Mouse (Mus musculus) lung, postnatal 0 days (tissue): Measurements from ENCODE around the gene Sptbn4. TPM values are rescaled to one million over a fixed set of nuclear protein-coding genes. Genes with fewer than 3 reads are reported as not detected.

Experiments
- ATAC-seq: fragments of 200-750 bp; cut with Nextera tagmentation; 2 replicates; pipeline ENCODE4 v1.8.0; 2017; ENCODE audit warnings: moderate library complexity
- DNase-seq: peaks from one replicate; pipeline ENCODE4 v3.0.0-alpha.2; 2016; ENCODE audit warnings: low spot score
- H3K27ac ChIP-seq: fragments of 300-500 bp; sonication (generic); 2 replicates; pipeline ENCODE4 v1.5.1; 2014; ENCODE audit warnings: antibody characterized with exemption, mild to moderate bottlenecking, low read length, mixed read lengths
- H3K27me3 ChIP-seq: fragments of 300-500 bp; sonication (generic); replicated peaks from 2 replicates; pipeline ENCODE4 v1.6.1; 2014; ENCODE audit warnings: low read length, mixed read lengths; ENCODE audit not compliant: insufficient read depth
- H3K36me3 ChIP-seq: fragments of 300-500 bp; sonication (generic); 2 replicates; pipeline ENCODE4 v1.6.1; 2014; ENCODE audit warnings: low read length, mixed read lengths; ENCODE audit not compliant: insufficient read depth
- H3K4me1 ChIP-seq: fragments of 300-500 bp; sonication (generic); 2 replicates; pipeline ENCODE4 v1.6.1; 2014; ENCODE audit warnings: antibody characterized with exemption, low read depth, low read length, mixed read lengths; ENCODE audit not compliant: insufficient read depth
- H3K4me2 ChIP-seq: fragments of 300-500 bp; sonication (generic); replicated peaks from 2 replicates; pipeline ENCODE4 v1.6.1; 2014; ENCODE audit warnings: low read depth, mild to moderate bottlenecking, low read length, moderate library complexity, mixed read lengths
- H3K4me3 ChIP-seq: fragments of 300-500 bp; sonication (generic); 2 replicates; pipeline ENCODE4 v1.5.1; 2014; ENCODE audit warnings: low read depth, low read length
- H3K9ac ChIP-seq: fragments of 300-500 bp; sonication (generic); replicated peaks from 2 replicates; pipeline ENCODE4 v1.6.1; 2014; ENCODE audit warnings: low read depth, mild to moderate bottlenecking
- H3K9me3 ChIP-seq: fragments of 300-500 bp; sonication (generic); 2 replicates; pipeline ENCODE4 v1.6.1; 2016; ENCODE audit warnings: low read length, mixed read lengths
- CTCF ChIP-seq: IDR thresholded peaks from 2 replicates; pipeline ENCODE4 v1.5.1; 2016; ENCODE audit warnings: antibody characterized with exemption, mild to moderate bottlenecking
- EP300 ChIP-seq: IDR thresholded peaks from 2 replicates; pipeline ENCODE4 v1.6.1; 2016; ENCODE audit warnings: antibody characterized with exemption, mild to moderate bottlenecking, control low read depth
- WGBS: fragments of 180-500 bp; shearing (Covaris S2); extraction: QIAGEN DNeasy Blood & Tissue Kit; methylation state at CpG from one replicate; pipeline ENCODE4 v1.1.7; 2014; 5-methylcytosine and 5-hydroxymethylcytosine counted together
- polyA plus RNA-seq: library from polyadenylated mRNA; unstranded; fragments of >200 nt; fragmentation: Nextera tagmentation; extraction: Ambion mirVana; gene quantifications from 2 replicates; pipeline ENCODE4 v1.2.1, GENCODE M21; 2015

Sptbn4 gene
- polyA plus RNA-seq, 1 experiment from 2014 or later = 0.20 TPM

GRCm38 (mm10) chr7:27375274-27375673, 72.2 kb downstream of the Sptbn4 start:
- TF ChIP-seq CTCF (no peak), EP300 (no peak)
- ATAC-seq (no peak), DNase-seq (no peak)
- peaks cover 31% of the 10 kb centered on the region for H3K27me3 ChIP-seq
- no peaks in the 10 kb centered on the region for H3K9me3 ChIP-seq
- no peak overlapping the region for H3K4me2 ChIP-seq
- no peak overlapping the region for H3K4me3 ChIP-seq
- H3K9ac ChIP-seq = no peak overlapping the region
- no peak overlapping the region for H3K27ac ChIP-seq
- WGBS = 3% methylated on average over 11 of the region's 22 CpGs
- H3K36me3 ChIP-seq = no peaks in the 10 kb centered on the region
- H3K4me1 ChIP-seq = 0 out of 2 replicates have a peak, but pooled peaks cover 5% of the 10 kb centered on the region

- H3K4me3 ChIP-seq = no peak overlapping the region
- no peak overlapping the region for H3K27ac ChIP-seq
- no peak for ATAC-seq
- no peaks in the 10 kb centered on the region for H3K9me3 ChIP-seq
- no peak for DNase-seq
- 0 out of 2 replicates have a peak, but pooled peaks cover 5% of the 10 kb centered on the region for H3K4me1 ChIP-seq
- peaks cover 50% of the 10 kb centered on the region for H3K27me3 ChIP-seq
- no peak for TF ChIP-seq CTCF
- no peak for TF ChIP-seq EP300
- H3K4me2 ChIP-seq = no peak overlapping the region
- H3K36me3 ChIP-seq = no peaks in the 10 kb centered on the region
- no peak overlapping the region for H3K9ac ChIP-seq
- 6% methylated on average over 44 of the region's 44 CpGs for WGBS
Observed at GRCm38 (mm10) chr7:27371715-27372462, 75.6 kb downstream of the Sptbn4 start.

GRCm38 (mm10) chr7:27369111-27369510, 78.4 kb downstream of the Sptbn4 start:
- no peaks in the 10 kb centered on the region for H3K36me3 ChIP-seq
- no peak overlapping the region for H3K4me2 ChIP-seq
- H3K9ac ChIP-seq = no peak overlapping the region
- ATAC-seq (no peak), DNase-seq (no peak)
- H3K4me1 ChIP-seq = 0 out of 2 replicates have a peak, but pooled peaks cover 5% of the 10 kb centered on the region
- H3K27me3 ChIP-seq = peaks cover 73% of the 10 kb centered on the region
- no peak for TF ChIP-seq EP300
- TF ChIP-seq CTCF = no peak
- no peak overlapping the region for H3K27ac ChIP-seq
- 76% methylated on average over 19 of the region's 19 CpGs for WGBS
- H3K4me3 ChIP-seq = no peak overlapping the region
- H3K9me3 ChIP-seq = no peaks in the 10 kb centered on the region

- H3K36me3 ChIP-seq = no peaks in the 10 kb centered on the region
- 0 out of 2 replicates have a peak overlapping the region, but pooled peaks have one; percentile 8 for H3K4me2 ChIP-seq
- 0 out of 2 replicates have a peak, but pooled peaks cover 5% of the 10 kb centered on the region for H3K4me1 ChIP-seq
- H3K27ac ChIP-seq = no peak overlapping the region
- TF ChIP-seq EP300 = no peak
- no peaks in the 10 kb centered on the region for H3K9me3 ChIP-seq
- H3K27me3 ChIP-seq = peaks cover 74% of the 10 kb centered on the region
- 0 out of 2 replicates have a peak, but pooled peaks have one; percentile 35 for ATAC-seq
- H3K4me3 ChIP-seq = no peak overlapping the region
- no peak overlapping the region for H3K9ac ChIP-seq
- 12% methylated on average over 11 of the region's 11 CpGs for WGBS
- DNase-seq = peak; percentile 17
Observed at GRCm38 (mm10) chr7:27367976-27368375, 79.5 kb downstream of the Sptbn4 start.

- no peak for DNase-seq
- H3K9me3 ChIP-seq = no peaks in the 10 kb centered on the region
- 31% methylated on average over 21 of the region's 21 CpGs for WGBS
- no peak overlapping the region for H3K4me2 ChIP-seq
- H3K36me3 ChIP-seq = no peaks in the 10 kb centered on the region
- H3K4me1 ChIP-seq = no peaks in the 10 kb centered on the region
- H3K4me3 ChIP-seq = no peak overlapping the region
- H3K27me3 ChIP-seq = peaks cover 60% of the 10 kb centered on the region
- no peak for ATAC-seq
- no peak overlapping the region for H3K9ac ChIP-seq
- H3K27ac ChIP-seq = no peak overlapping the region
- TF ChIP-seq CTCF = no peak
- TF ChIP-seq EP300 = no peak
Observed at GRCm38 (mm10) chr7:27366082-27366844, 81.2 kb downstream of the Sptbn4 start.

GRCm38 (mm10) chr7:27364379-27364778, 83.1 kb downstream of the Sptbn4 start:
- H3K9me3 ChIP-seq = no peaks in the 10 kb centered on the region
- DNase-seq (no peak), ATAC-seq (no peak)
- H3K4me1 ChIP-seq = no peaks in the 10 kb centered on the region
- H3K36me3 ChIP-seq = no peaks in the 10 kb centered on the region
- no peak overlapping the region for H3K4me2 ChIP-seq
- H3K4me3 ChIP-seq = 0 out of 2 replicates have a peak overlapping the region, but pooled peaks have one; percentile 0
- no peak overlapping the region for H3K9ac ChIP-seq
- H3K27ac ChIP-seq = no peak overlapping the region
- 4% methylated on average over 29 of the region's 29 CpGs for WGBS
- no peak for TF ChIP-seq CTCF
- no peak for TF ChIP-seq EP300
- H3K27me3 ChIP-seq = peaks cover 50% of the 10 kb centered on the region
